Mouse (Mus musculus) lung, postnatal 14 days (tissue): ENCODE measurements around the gene Rab7b.
A peak's percentile ranks its signal among the peaks of the same experiment; 100 is the strongest.

Experiments
- DNase-seq: peaks from one replicate; pipeline ENCODE4 v3.0.0; 2021

The Rab7b gene

DNA sequence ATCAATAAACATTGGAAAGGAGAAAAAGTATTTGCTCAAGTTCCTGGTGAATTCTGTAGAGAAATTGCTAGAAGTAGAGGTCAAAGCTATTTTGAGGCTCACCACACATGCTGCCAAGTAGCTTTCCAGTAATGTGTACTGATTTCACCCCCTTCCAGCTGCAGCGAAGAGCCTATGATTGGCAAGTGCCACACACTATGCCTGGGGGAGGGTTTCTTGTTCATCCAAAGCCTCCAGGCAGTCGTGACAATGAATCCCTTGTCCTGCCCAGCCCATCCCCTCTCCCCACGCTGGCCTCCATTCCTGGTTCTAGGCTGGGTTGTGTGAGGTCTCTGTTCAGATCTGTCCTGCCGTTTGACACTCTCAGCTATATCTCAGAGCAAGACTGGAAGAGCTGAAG, 7.8 kb downstream of the Rab7b start:
- no peak for DNase-seq

- no peak for DNase-seq
These were observed 10.3 kb downstream of the Rab7b start for GRCm38 (mm10) chr1:131698770-131699169.

DNA sequence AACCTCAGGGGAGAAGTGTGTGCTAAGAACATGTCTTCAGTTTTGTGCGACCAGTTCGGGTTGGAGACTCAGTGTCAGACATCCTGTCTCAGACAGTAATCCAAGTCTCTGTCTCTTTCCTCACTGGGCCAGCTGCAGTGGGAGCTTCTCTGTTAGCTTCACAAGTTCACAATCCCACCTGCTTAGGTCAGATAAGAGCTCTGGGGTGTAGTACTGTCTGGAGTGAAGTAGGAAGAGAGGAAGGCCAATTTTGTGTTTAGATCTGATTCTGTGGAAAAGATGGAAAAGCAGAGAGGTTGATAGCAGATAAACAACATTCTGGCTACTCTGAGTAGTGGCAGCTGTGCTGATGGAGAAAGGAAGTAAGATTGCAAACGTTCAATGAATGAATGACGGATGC, 11.1 kb downstream of the Rab7b start:
- DNase-seq: no peak

DNA sequence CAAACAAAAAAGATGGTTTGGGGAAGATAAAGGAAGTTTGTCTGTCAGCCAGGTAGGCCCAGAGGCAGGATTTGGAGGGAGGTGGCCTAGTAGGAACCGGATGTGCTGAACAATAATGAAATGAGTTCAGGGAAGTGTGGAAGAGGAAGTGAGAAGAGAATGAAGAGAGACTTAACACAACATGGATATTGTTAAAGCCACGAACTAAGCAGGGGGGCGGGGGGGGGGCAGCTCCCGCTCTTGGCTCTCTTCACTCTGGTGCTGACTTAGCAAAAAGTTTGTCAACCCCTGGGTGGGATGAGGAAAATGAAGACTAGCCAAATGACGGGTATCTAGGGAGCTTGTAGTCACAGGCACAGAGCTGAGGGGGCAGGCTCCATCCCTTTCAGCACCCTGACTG, 12.0 kb downstream of the Rab7b start:
- no peak for DNase-seq

- no peak for DNase-seq
These were observed 12.9 kb downstream of the Rab7b start for GRCm38 (mm10) chr1:131701391-131701790.

- no peak for DNase-seq
These were observed 13.7 kb downstream of the Rab7b start for GRCm38 (mm10) chr1:131702094-131702766.

- no peak for DNase-seq
These were observed 15.0 kb downstream of the Rab7b start for GRCm38 (mm10) chr1:131703482-131703881.

DNA sequence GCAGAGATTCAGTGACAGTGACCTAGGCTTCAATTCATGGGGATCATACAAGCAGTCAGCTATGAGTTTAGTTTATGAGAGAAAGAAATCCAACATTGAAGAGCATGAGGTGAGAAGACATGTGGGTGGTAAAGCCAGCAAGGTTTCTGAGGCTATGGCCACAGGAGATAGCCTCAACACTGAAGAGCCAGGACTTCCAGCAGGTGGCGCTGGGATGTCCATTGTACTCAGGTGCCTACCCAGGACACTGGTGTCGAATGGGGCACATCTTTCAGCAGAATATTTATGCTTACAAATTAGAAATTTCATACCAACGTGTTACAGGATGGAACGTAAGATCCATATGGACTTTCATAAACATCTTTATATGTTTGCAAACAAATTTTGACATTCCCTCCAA, 19.8 kb downstream of the Rab7b start:
- DNase-seq: peak; percentile 78

DNA sequence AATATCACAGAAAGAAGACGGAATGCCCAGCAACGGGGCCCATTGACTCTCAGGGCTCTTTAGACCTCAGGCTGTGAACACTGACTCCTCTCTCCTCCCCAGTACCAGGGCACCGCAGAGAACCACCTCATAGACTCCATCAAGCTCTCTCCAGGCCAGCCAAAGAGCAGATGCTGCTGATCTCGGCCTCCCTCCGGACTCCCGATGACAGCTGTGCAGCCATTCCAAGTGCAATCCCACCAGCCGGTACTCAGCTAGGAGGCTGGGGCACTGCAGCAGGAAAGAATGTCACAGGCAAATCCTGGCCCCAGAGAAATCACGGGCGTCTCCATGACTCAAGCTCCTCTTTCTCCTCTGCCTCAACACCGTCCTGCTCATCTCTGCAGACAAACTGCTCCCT, 23.0 kb downstream of the Rab7b start:
- DNase-seq: no peak

GRCm38 (mm10) chr1:131712386-131712785, 23.9 kb downstream of the Rab7b start:
- peak; percentile 95 for DNase-seq

DNA sequence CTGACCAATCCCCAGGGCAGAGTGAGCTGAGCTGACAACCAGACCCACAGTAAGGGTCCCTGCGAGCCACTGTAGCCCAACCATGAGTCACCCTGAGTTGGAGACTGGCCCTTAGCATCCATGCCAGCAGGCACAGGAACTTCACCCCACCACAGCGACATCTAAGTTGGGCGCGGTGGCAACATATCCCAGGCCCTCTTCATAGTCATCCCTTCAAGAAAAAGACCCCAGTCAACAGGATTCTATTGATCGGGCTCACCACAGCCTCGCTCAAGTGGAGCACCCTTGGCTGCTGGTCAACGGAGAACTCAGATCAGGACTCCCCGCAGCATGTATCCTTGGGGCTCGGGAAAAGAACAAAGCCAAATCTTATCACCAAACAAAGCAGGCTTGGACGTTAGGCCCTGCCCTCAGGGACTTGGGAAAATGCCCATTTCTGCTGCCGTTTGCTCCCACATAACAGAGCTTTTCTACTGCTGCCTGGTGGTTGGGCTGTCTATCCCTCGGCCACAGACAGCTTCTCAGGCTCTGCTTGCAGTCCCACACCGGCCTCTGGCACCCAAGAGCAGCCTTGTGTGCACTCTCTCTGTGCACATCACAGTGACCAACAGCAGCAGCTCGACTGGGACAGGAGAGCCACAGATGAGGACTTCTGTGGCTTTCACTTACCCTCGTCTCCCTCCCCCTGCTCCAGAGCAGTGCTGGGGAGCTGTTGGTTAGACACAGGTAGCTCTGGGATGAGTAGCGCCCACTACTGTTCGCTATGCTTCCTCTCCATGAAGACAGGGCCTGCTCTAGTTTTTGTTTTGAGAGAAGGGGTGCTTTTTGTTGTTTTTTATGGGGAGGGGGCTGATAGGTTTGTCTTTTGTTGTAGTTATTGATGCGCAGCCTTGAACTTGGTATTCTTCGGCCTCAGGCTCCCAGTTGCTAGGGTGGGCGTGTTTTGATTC, 26.2 kb downstream of the Rab7b start:
- DNase-seq: no peak

DNA sequence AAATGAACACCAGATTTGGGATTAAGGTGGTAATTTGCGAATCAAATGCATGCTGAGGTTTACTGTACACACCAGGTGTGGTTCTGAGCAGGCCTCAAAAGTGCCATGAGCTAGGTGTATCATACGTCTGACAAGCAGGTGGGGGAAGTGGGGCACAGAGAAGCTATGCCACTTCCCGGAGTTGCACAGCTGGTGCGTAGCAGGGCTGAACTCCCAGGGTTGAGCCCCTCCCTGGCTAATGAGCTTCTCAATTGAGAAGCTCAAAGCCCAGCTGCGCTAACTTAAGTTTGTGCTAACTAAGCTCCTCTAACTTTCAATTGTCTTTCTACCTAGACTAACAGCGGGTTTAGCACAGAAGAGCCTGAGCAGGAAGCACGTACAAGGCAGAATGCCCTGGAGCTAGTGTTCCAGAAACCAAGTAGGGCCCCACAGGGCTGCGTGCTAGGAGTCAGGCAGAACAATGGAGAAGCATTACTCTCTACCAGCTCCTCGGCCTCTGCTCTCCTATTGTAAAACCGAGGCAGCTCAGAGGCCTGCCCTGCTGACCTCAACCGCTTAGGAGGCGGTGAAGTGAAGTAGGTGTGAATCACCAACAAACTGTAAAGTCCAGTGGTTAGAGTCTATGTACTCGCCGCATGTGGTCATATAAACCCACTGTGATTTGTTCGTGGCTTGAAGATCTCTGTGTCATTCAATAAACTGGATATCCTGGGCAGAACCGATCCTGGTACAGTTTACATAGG, 30.6 kb downstream of the Rab7b start:
- DNase-seq: no peak

- no peak for DNase-seq
These were observed 33.5 kb downstream of the Rab7b start for GRCm38 (mm10) chr1:131721989-131722388.

GRCm38 (mm10) chr1:131723549-131723948, 35.1 kb downstream of the Rab7b start:
- DNase-seq: no peak

GRCm38 (mm10) chr1:131726586-131726985, 38.1 kb downstream of the Rab7b start:
- DNase-seq: peak; percentile 24

DNA sequence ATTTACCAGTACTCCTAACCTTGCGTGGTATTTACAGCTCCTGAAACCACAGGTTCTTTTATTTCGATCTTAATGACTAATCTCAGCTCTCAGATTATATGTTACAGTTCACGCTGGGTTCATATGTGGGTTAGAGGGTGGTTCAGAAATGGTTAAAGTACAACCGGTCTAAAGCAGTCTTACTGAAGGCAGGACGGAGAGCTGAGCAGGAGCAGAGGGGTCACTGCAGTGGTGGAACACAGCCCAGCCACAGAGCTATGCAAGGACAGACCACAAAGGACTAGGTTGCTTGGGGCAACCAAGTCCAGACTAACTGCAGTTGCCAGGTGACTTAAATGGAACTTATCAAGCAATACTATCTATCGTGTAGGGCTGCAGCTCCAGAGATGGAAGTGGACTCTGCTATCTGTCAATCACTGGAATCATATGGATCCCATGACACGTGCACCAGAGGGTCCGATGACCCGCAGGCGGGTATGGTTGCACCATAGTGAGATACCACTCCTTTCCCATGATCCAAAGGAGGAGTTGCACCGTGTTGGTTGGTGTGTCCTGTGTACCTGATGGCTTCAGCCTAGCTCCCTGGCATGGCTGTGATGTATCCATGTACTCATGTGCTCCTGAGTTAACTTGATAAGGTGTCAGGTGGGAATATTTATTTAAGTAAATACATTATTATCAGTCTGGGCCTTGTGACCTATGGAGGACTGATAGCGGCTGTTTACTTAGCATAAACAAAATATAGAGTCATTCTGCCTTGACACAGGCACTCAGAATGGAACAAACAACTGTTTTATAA, 42.3 kb downstream of the Rab7b start:
- DNase-seq: no peak

DNA sequence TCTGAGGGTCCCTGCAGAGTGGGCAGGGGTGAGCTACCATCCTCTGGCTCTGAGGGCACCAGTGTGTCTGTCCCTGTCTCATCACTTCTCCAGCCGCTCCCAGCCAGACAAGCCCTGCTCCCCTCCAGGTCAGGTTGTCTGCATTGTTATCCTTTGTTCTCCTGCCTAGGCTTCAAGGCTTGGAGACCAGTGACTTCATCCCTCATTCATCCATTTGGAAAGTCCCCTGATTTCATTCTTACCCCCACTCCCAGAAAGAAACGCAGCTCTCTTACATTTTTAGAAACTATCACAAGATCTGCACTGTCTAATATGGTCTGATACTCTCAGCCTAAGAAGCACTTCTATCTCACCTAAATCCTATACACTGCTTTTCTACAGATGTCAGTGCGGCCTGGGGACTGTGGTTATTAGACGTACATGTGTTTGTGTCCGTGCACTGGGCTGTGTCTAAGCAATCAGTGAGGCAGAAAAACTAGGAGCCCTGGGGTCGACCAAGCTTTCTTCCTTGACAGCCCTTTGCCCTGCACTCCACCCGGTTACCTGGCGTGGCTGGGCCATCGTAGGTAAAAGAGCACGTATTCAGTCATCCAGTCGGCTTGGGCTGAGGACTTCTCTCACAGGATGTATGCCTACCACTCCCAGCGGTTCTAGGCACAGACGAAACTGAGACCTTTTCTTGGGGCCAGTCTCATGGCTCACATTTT, 45.1 kb downstream of the Rab7b start:
- DNase-seq: no peak

DNA sequence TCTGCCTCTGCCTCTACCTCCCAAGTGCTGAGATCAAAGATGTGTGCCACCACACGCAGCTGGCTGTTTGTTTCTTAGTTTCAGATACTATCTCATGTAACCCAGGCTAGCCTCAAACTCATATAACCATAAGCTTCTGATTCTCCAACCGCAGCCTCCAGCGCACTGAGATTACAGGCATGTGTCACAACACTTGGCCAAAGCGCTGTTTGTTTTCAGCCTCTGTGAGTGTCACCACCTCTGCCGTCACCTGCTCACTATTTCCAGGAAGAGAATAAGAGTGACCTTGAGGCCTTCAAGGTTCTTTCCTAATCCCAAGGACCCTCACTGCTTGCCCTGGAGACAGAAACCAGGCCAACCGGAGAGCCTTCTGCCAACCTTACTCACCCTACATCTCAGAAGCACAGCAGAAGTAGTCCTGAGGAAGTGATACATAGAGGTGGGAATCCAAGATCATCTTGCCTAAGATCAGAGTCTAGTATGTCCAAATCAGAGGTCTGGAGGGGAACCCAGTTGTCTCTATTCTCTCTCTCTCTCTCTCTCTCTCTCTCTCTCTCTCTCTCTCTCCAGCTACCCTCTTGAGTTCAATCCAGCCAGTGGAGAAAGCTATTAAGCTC, 46.3 kb downstream of the Rab7b start:
- DNase-seq: no peak

DNA sequence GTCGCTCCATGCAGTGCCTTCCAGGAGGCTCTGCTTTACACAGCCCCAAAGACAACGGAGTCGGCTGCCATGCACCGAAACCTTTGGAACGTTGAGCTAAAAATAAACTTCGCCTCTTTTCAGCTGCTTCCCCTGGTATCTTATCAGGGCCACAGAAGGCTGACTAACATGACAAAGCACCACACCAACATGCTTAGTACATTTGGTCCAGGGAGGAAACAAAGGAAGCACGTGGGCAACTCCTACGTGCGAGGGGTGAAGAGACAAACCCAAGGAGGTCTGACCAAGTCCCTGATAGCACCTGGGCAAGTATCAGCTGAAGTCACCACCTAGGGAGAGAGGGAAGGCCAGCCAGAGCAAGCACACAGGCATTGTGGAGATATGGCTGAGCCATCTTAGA, 48.0 kb downstream of the Rab7b start:
- DNase-seq: no peak

- DNase-seq: peak; percentile 84
These were observed 48.8 kb downstream of the Rab7b start for GRCm38 (mm10) chr1:131737269-131737668.

GRCm38 (mm10) chr1:131738760-131739159, 50.3 kb downstream of the Rab7b start:
- no peak for DNase-seq
